Mouse (Mus musculus) embryonic fibroblast, embryonic 13.5 days (primary cell): Measurements from ENCODE around the gene Astn2.

Experiments used
- CTCF ChIP-seq: IDR thresholded peaks from 2 replicates; pipeline ENCODE4 v1.5.1; 2011; ENCODE audit warnings: mild to moderate bottlenecking, control low read depth, low read length, moderate library complexity, borderline replicate concordance; ENCODE audit not compliant: insufficient read depth
- POLR2A ChIP-seq: IDR thresholded peaks from 2 replicates; pipeline ENCODE4 v1.6.1; 2011; ENCODE audit warnings: low read depth, mild to moderate bottlenecking, control low read depth, low read length, moderate library complexity

DNA sequence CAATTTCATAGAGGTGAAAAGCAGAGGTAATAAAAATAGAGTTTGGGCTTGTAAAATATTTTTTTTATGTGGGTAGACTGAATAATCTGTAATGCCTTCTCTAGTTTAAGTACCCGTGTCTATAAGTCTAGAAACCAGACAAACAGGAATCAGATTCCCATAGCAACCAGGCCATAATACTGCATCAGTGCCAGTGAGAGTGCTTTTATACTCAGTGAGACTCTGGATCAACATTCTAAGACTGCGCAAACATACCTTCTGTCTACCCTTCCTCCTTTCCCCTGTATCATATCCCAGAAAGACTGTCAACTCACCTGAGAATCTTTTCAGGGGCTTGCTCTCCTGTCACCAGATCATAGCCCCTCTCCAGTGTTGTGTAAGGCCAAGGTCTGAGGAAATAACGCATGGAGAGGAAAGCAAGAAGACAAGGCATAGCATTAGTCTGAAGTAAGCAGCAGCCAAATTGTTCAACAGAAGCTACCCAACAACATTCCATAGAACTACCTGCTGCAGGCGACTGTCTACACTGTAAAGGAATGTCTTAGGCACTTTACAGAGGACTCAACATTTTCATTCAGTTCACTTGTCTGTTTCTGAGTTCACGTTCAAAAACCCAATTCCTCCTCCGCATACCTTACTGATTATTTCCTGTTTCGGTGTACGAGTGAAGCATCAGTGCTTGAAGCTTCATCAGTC lies 492.0 kb downstream of the Astn2 start:
- TF ChIP-seq CTCF (no peak), POLR2A (no peak)
